Comparison of ENCODE assay signal across 15 mouse cellular contexts in genomic region chr3:27102965-27103364, GRCm38 (mm10).
"Had no signal": no experiment of that assay in that cellular context is flagged by ENCODE, and none has a peak within 500 bp of the region (broad histone marks: within the 10 kb centered on the region; RNA-seq: fewer than 3 reads in every experiment).

No protein-coding gene starts in this region.

- H3K27me3 ChIP-seq: liver, embryonic 13.5 days; liver, embryonic 15.5 days; megakaryocyte, embryonic 14.5 days; midbrain, embryonic 13.5 days; midbrain, embryonic 15.5 days; neural tube, embryonic 12.5 days; stomach, embryonic 15.5 days had no signal

- H3K36me3 ChIP-seq: midbrain, embryonic 15.5 days had no signal

- ATAC-seq: liver, postnatal 0 days; midbrain, embryonic 13.5 days; midbrain, embryonic 15.5 days had no signal

- H3K9ac ChIP-seq: liver, embryonic 13.5 days; liver, embryonic 15.5 days; liver, postnatal 0 days; midbrain, embryonic 13.5 days; midbrain, embryonic 15.5 days; neural tube, embryonic 12.5 days; stomach, embryonic 15.5 days had no signal

- H3K27ac ChIP-seq: liver, embryonic 13.5 days; liver, embryonic 15.5 days; macrophage; midbrain, embryonic 13.5 days; midbrain, embryonic 15.5 days; neural tube, embryonic 12.5 days; stomach, embryonic 15.5 days; stomach, postnatal 0 days had no signal

- H3K4me3 ChIP-seq: liver, embryonic 13.5 days; liver, embryonic 15.5 days; megakaryocyte, embryonic 14.5 days; midbrain, embryonic 13.5 days; midbrain, embryonic 15.5 days; neural tube, embryonic 12.5 days; stomach, embryonic 15.5 days had no signal

- H3K9me3 ChIP-seq: liver, embryonic 13.5 days; liver, embryonic 15.5 days; megakaryocyte, embryonic 14.5 days; midbrain, embryonic 13.5 days; midbrain, embryonic 15.5 days; neural tube, embryonic 12.5 days; stomach, embryonic 15.5 days had no signal

- H3K4me2 ChIP-seq: liver, embryonic 13.5 days; liver, embryonic 15.5 days; midbrain, embryonic 11.5 days; midbrain, embryonic 13.5 days; midbrain, embryonic 15.5 days; neural tube, embryonic 12.5 days; stomach, embryonic 15.5 days had no signal

- H3K4me1 ChIP-seq: liver, embryonic 13.5 days; liver, embryonic 15.5 days; megakaryocyte, embryonic 14.5 days; midbrain, embryonic 13.5 days; midbrain, embryonic 15.5 days; neural tube, embryonic 12.5 days; stomach, embryonic 15.5 days had no signal

- DNase-seq: liver, embryonic 13.5 days; liver, postnatal 0 days; right cerebral cortex, postnatal 14 days; thymus, adult 2 months; thymus, postnatal 25 days; thymus, postnatal 4 days had no signal
